Mouse (Mus musculus): Measurements from ENCODE around the gene Lss. TPM values are rescaled to one million over a fixed set of nuclear protein-coding genes. Genes with fewer than 3 reads are reported as not detected.

Gene Lss
- total and polyA plus RNA-seq, 2 experiments from 2014 or later = 38.6 to 66.3 TPM

GRCm38 (mm10) chr10:76586190-76586589 lies 54.8 kb downstream of the Lss start:
- Histone ChIP-seq H3K4me1 (ENCODE audit: insufficient read depth) (no peaks in the 10 kb centered on the region), H3K27ac (ENCODE audit: low read depth, low read length) (no peak overlapping the region), H3K27me3 (ENCODE audit: insufficient read depth, low read length) (no peaks in the 10 kb centered on the region), H3K4me3 (ENCODE audit: low read depth, low read length) (no peak overlapping the region), H3K36me3 (ENCODE audit: insufficient read depth) (no peaks in the 10 kb centered on the region), H3K4me2 (ENCODE audit: low read depth) (no peak overlapping the region), H3K9ac (no peak overlapping the region), H3K9me3 (ENCODE audit: low read length) (no peaks in the 10 kb centered on the region)
- TF ChIP-seq CTCF (IDR thresholded peaks at IDR 0.05; ENCODE audit: low read depth) = no peak
- ATAC-seq = no peak
- WGBS = 62% methylated on average over 1 of the region's 1 CpGs
- no peak for DNase-seq

DNA sequence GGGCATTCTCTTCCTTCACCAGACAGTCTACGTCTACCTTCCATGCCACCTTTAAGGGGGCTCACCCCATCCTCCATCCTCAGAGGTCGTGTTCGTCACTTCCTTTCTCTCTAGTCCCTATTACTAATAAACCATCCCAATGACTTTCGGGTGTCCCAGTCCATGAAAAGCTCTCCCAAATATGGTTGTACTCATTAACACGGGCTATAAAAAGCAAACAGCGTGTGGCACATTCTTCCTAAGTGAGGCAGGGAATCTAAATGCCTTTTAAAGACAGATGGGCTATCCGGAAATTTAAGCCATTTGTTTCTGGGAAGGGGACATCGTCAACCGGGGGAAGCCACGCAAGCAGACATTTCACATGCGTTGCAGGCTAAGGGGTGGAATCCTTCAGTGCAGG lies 58.8 kb downstream of the Lss start:
- no peak overlapping the region for H3K9ac ChIP-seq
- no peak for TF ChIP-seq CTCF (IDR thresholded peaks at IDR 0.05; ENCODE audit: low read depth)
- H3K4me1 ChIP-seq (ENCODE audit: insufficient read depth) = no peaks in the 10 kb centered on the region
- no peak overlapping the region for H3K27ac ChIP-seq (ENCODE audit: low read depth, low read length)
- H3K4me3 ChIP-seq (ENCODE audit: low read depth, low read length) = no peak overlapping the region
- no peak for DNase-seq
- no peaks in the 10 kb centered on the region for H3K27me3 ChIP-seq (ENCODE audit: insufficient read depth, low read length)
- WGBS = 81% methylated on average over 11 of the region's 11 CpGs
- no peak for ATAC-seq
- no peaks in the 10 kb centered on the region for H3K36me3 ChIP-seq (ENCODE audit: insufficient read depth)
- no peak overlapping the region for H3K4me2 ChIP-seq (ENCODE audit: low read depth)
- no peaks in the 10 kb centered on the region for H3K9me3 ChIP-seq (ENCODE audit: low read length)

- ATAC-seq (no peak), DNase-seq (no peak)
- Histone ChIP-seq H3K36me3 (ENCODE audit: insufficient read depth) (no peaks in the 10 kb centered on the region), H3K4me1 (ENCODE audit: insufficient read depth) (no peaks in the 10 kb centered on the region), H3K4me2 (ENCODE audit: low read depth) (no peak overlapping the region), H3K4me3 (ENCODE audit: low read depth, low read length) (no peak overlapping the region), H3K9ac (no peak overlapping the region), H3K27me3 (ENCODE audit: insufficient read depth, low read length) (no peaks in the 10 kb centered on the region), H3K27ac (ENCODE audit: low read depth, low read length) (no peak overlapping the region), H3K9me3 (ENCODE audit: low read length) (no peaks in the 10 kb centered on the region)
- WGBS = 95% methylated on average over 31 of the region's 31 CpGs
- no peak for TF ChIP-seq CTCF (IDR thresholded peaks at IDR 0.05; ENCODE audit: low read depth)
Measured at GRCm38 (mm10) chr10:76596338-76596737, 65.0 kb downstream of the Lss start.

DNA sequence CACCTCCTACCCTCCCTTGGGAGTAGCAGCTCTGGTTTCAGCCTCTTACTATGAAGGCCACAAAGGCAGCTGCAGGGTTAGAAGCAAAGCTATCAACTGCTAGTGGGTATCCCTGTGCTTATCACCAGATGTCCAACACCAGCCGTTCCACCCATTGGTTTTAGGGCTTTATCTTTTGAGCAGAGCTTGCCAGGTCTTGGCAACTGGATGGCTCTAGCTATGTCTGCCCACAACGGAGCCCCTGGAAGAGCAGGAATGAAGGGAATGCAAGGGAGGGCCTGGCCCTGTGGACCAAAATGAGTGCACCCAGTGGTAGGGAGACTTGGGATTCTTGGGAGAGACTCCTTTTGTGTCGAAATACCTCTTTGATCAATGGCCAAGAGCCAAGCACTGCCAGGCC lies 71.3 kb downstream of the Lss start:
- WGBS = 89% methylated on average over 3 of the region's 3 CpGs
- no peaks in the 10 kb centered on the region for H3K36me3 ChIP-seq (ENCODE audit: insufficient read depth)
- H3K9me3 ChIP-seq (ENCODE audit: low read length) = no peaks in the 10 kb centered on the region
- no peak for DNase-seq
- H3K27me3 ChIP-seq (ENCODE audit: insufficient read depth, low read length) = no peaks in the 10 kb centered on the region
- no peak overlapping the region for H3K4me2 ChIP-seq (ENCODE audit: low read depth)
- no peak overlapping the region for H3K9ac ChIP-seq
- ATAC-seq = no peak
- no peaks in the 10 kb centered on the region for H3K4me1 ChIP-seq (ENCODE audit: insufficient read depth)
- no peak overlapping the region for H3K27ac ChIP-seq (ENCODE audit: low read depth, low read length)
- no peak overlapping the region for H3K4me3 ChIP-seq (ENCODE audit: low read depth, low read length)
- no peak for TF ChIP-seq CTCF (IDR thresholded peaks at IDR 0.05; ENCODE audit: low read depth)

Other genes with a start within 250 kb of the Lss start
- gene Dip2a, start 186.3 kb upstream of the Lss start, total RNA-seq (2014; rRNA removed) = 46.5 and 49.0 TPM in 2 replicates
- 6.2 and 8.7 TPM in 2 replicates for gene Dip2a, start 186.3 kb upstream of the Lss start, polyA plus RNA-seq (2015; fragmentation: Nextera tagmentation; extraction: Ambion mirVana)
- not detected in 2 replicates for gene AC141477.1, start 91.1 kb upstream of the Lss start, total RNA-seq (2014; rRNA removed)
- not detected in 2 replicates for gene AC141477.1, start 91.1 kb upstream of the Lss start, polyA plus RNA-seq (2015; fragmentation: Nextera tagmentation; extraction: Ambion mirVana)
- gene Pcnt, start 88.8 kb upstream of the Lss start, total RNA-seq (2014; rRNA removed) = 10.1 and 19.0 TPM in 2 replicates
- gene Pcnt, start 88.8 kb upstream of the Lss start, polyA plus RNA-seq (2015; fragmentation: Nextera tagmentation; extraction: Ambion mirVana) = 2.9 and 4.4 TPM in 2 replicates
- not detected in 2 replicates for gene 2610028H24Rik, start 82.5 kb upstream of the Lss start, total RNA-seq (2014; rRNA removed)
- 0.19 TPM in 1 of 2 replicates, not detected in the other for gene 2610028H24Rik, start 82.5 kb upstream of the Lss start, polyA plus RNA-seq (2015; fragmentation: Nextera tagmentation; extraction: Ambion mirVana)
- 33.7 and 41.5 TPM in 2 replicates for gene Mcm3ap, start 62.7 kb upstream of the Lss start, total RNA-seq (2014; rRNA removed)
- gene Mcm3ap, start 62.7 kb upstream of the Lss start, polyA plus RNA-seq (2015; fragmentation: Nextera tagmentation; extraction: Ambion mirVana) = 48.6 and 52.7 TPM in 2 replicates
- gene Ybey, start 62.5 kb upstream of the Lss start, total RNA-seq (2014; rRNA removed) = 5.7 and 6.9 TPM in 2 replicates
- gene Ybey, start 62.5 kb upstream of the Lss start, polyA plus RNA-seq (2015; fragmentation: Nextera tagmentation; extraction: Ambion mirVana) = 3.6 and 4.6 TPM in 2 replicates
- 0.38 TPM in 1 of 2 replicates, not detected in the other for gene Spatc1l, start 30.7 kb downstream of the Lss start, total RNA-seq (2014; rRNA removed)
- not detected in 2 replicates for gene Spatc1l, start 30.7 kb downstream of the Lss start, polyA plus RNA-seq (2015; fragmentation: Nextera tagmentation; extraction: Ambion mirVana)
- 0.05 and 0.08 TPM in 2 replicates for gene Ftcd, start 44.1 kb downstream of the Lss start, total RNA-seq (2014; rRNA removed)
- 0.17 TPM in 1 of 2 replicates, not detected in the other for gene Ftcd, start 44.1 kb downstream of the Lss start, polyA plus RNA-seq (2015; fragmentation: Nextera tagmentation; extraction: Ambion mirVana)
- 13.5 and 21.5 TPM in 2 replicates for gene Col6a2, start 92.0 kb downstream of the Lss start, total RNA-seq (2014; rRNA removed)
- gene Col6a2, start 92.0 kb downstream of the Lss start, polyA plus RNA-seq (2015; fragmentation: Nextera tagmentation; extraction: Ambion mirVana) = 10.4 and 11.6 TPM in 2 replicates
- 22.3 and 31.8 TPM in 2 replicates for gene Col6a1, start 194.6 kb downstream of the Lss start, total RNA-seq (2014; rRNA removed)
- gene Col6a1, start 194.6 kb downstream of the Lss start, polyA plus RNA-seq (2015; fragmentation: Nextera tagmentation; extraction: Ambion mirVana) = 14.6 and 15.9 TPM in 2 replicates